Mouse (Mus musculus) heart, adult 2 months (tissue): ENCODE data around the gene Wwtr1. TPM values are rescaled to one million over a fixed set of nuclear protein-coding genes. Genes with fewer than 3 reads are reported as not detected.
A peak's percentile ranks its signal among the peaks of the same experiment; 100 is the strongest.

Experiments
- DNase-seq, 2 experiments: peaks; one replicate each; pipeline ENCODE4 v3.0.0; 2021
- H3K27ac ChIP-seq: fragments of 200-600 bp; 2 replicates; pipeline ENCODE4 v1.8.1; 2022
- H3K27me3 ChIP-seq: fragments of 200-500 bp; 2 replicates; pipeline ENCODE4 v1.6.1; 2012; ENCODE audit warnings: mild to moderate bottlenecking, low read length, inconsistent platforms, mixed read lengths; ENCODE audit not compliant: control insufficient read depth, insufficient read depth
- H3K36me3 ChIP-seq: fragments of 200-500 bp; 2 replicates; pipeline ENCODE4 v1.6.1; 2012; ENCODE audit warnings: low read length, inconsistent platforms; ENCODE audit not compliant: control insufficient read depth, insufficient read depth
- H3K4me1 ChIP-seq: fragments of 200-500 bp; 2 replicates; pipeline ENCODE4 v1.6.1; 2011; ENCODE audit warnings: low read length; ENCODE audit not compliant: control insufficient read depth, insufficient read depth
- H3K4me3 ChIP-seq: fragments of 200-600 bp; 2 replicates; pipeline ENCODE4 v1.8.1; 2022
- H3K79me2 ChIP-seq: fragments of 200-500 bp; replicated peaks from 2 replicates; pipeline ENCODE4 v1.6.1; 2012; ENCODE audit warnings: mild to moderate bottlenecking, inconsistent platforms, low read length, moderate library complexity, mixed read lengths; ENCODE audit not compliant: control insufficient read depth, insufficient read depth
- H3K9ac ChIP-seq: fragments of 200-500 bp; 2 replicates; pipeline ENCODE4 v1.6.1; 2012; ENCODE audit warnings: low read depth, mild to moderate bottlenecking, control low read depth, inconsistent platforms, low read length, mixed read lengths
- CTCF ChIP-seq: fragments of 200-600 bp; IDR thresholded peaks from 2 replicates; pipeline ENCODE4 v1.8.1; 2022; ENCODE audit warnings: antibody characterized with exemption, mild to moderate bottlenecking, moderate library complexity
- EP300 ChIP-seq: fragments of 200-500 bp; IDR thresholded peaks from 2 replicates; pipeline ENCODE4 v1.6.1; 2011; ENCODE audit warnings: low read depth, low read length, control low read depth; ENCODE audit not compliant: insufficient read depth
- POLR2A ChIP-seq: fragments of 200-500 bp; IDR thresholded peaks from 2 replicates; pipeline ENCODE4 v1.6.1; 2011; ENCODE audit warnings: mild to moderate bottlenecking, low read depth, low read length, control low read depth; ENCODE audit not compliant: insufficient read depth
- WGBS: fragments of 180-500 bp; shearing (Covaris S2); methylation state at CpG from one replicate; pipeline ENCODE4 v1.1.7; 2018; 5-methylcytosine and 5-hydroxymethylcytosine counted together
- intact Hi-C: fragments of 180-260 bp; cut with DNase I; formaldehyde crosslinking; loops from one replicate; pipeline ENCODE4 v1.15.1; 2025
- polyA plus RNA-seq: library from polyadenylated mRNA; depleted of rRNA; stranded (reverse); fragments of >200 nt; gene quantifications from 2 replicates; pipeline ENCODE4 v1.2.3, GENCODE M21; 2012
- total RNA-seq, 2 experiments: library from RNA; stranded (reverse); gene quantifications; 2 replicates each; pipeline ENCODE4 v1.2.3; 2021

The Wwtr1 gene
- total and polyA plus RNA-seq, 3 experiments = 28.2 to 49.1 (median 46.5) TPM

DNA sequence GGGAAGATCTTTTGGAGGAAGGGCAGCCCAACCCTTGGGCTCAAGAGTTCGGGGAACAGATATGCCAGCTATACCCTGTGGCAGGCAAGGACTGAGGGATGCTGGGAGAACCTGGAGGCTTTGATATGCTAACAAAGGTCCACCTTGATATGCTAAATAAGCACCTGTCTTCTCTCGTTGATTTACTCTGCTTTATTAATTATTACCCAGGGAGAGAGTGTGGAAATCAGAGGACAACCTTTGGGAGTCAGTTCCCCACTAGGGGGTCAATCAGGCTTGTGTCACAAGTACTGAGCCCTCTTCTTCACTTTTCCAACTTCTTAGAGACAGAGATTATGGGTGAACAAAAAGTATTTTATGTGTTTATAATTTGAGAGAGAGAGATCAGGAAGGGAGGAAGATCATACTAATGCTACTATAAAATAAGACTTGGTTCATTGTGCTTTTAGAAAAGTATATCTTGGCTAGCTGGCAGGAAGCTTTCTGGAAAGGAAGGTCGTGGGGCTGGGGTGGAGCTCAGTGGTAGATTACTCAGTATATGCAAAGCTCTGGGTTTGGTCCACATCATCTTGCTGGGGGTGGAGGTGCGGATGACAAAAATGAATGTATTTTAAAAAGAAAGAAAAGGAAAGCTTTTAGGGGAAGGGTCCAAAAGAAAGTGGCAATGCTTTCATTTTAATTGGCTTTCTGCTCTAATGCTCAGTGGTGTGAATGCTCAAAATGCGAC, 28.3 kb upstream of the Wwtr1 start:
- WGBS = 42% methylated on average over 5 of the region's 5 CpGs
- Histone ChIP-seq H3K79me2 (no peaks in the 10 kb centered on the region), H3K36me3 (peaks cover 11% of the 10 kb centered on the region), H3K9ac (no peak overlapping the region), H3K4me1 (peaks cover 6% of the 10 kb centered on the region), H3K27ac (peak overlapping the region; percentile 73), H3K27me3 (no peaks in the 10 kb centered on the region), H3K4me3 (no peak overlapping the region)
- TF ChIP-seq CTCF (0 out of 2 replicates have a peak, but pooled peaks have one; percentile 8), EP300 (no peak)
- DNase-seq = no peak
- intact Hi-C loops = loop anchor here (1.0 kb wide), 2 partner anchors 29 to 99 kb away; partner anchors contain the start of gene Wwtr1

GRCm38 (mm10) chr3:57602610-57603009, 26.9 kb upstream of the Wwtr1 start:
- Histone ChIP-seq H3K36me3 (peaks cover 11% of the 10 kb centered on the region), H3K79me2 (no peaks in the 10 kb centered on the region), H3K27ac (peak overlapping the region; percentile 76), H3K4me3 (no peak overlapping the region), H3K4me1 (peaks cover 6% of the 10 kb centered on the region), H3K9ac (no peak overlapping the region), H3K27me3 (no peaks in the 10 kb centered on the region)
- intact Hi-C loops = no loop called here
- DNase-seq = no peak
- 40% methylated on average over 4 of the region's 4 CpGs for WGBS
- TF ChIP-seq EP300 (no peak), POLR2A (no peak), CTCF (no peak)

DNA sequence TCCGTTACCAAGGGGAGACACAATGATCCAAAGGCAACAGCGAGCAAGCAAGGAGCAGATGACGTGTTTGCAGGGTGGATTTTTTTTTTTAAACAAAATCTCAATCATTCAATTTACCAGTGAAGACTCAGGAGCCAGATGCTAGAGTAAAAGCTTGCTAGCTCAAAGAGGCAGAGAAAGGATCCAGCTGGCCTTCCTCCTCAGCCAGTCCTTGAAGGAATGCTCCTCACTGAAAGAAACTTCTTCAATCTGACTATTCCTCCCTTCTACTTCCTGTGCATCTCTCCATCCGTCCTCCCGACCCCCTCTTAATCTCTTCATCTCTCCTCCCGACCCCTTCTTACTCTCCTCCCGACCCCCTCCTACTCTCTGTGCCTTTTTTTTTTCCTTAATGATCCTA, 20.9 kb upstream of the Wwtr1 start:
- intact Hi-C loops = no loop called here
- no peaks in the 10 kb centered on the region for H3K79me2 ChIP-seq
- DNase-seq = no peak
- H3K27me3 ChIP-seq = no peaks in the 10 kb centered on the region
- no peaks in the 10 kb centered on the region for H3K4me1 ChIP-seq
- no peak for TF ChIP-seq EP300
- TF ChIP-seq CTCF = no peak
- TF ChIP-seq POLR2A = no peak
- no peak overlapping the region for H3K27ac ChIP-seq
- H3K9ac ChIP-seq = no peak overlapping the region
- 54% methylated on average over 7 of the region's 7 CpGs for WGBS
- no peaks in the 10 kb centered on the region for H3K36me3 ChIP-seq
- H3K4me3 ChIP-seq = no peak overlapping the region

DNA sequence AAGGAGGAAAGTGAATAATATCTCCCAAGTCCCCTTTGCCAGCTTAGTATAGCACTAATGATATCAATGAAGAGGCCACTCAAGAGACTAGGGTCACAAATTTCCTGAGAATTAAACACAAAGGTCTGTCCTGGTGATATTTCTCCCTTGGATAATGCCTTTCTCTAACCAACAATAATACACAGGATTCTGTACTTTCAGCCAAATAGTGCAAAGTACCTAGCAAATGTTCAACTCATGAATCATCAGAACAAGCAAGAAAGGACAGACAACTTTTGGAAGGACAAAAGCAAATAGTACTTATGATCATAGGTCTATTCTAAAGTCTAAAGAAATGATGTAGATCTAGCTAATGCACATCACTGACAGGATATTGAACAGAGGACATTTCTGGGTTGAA, 19.8 kb upstream of the Wwtr1 start:
- H3K4me1 ChIP-seq = no peaks in the 10 kb centered on the region
- no peak for DNase-seq
- no peak overlapping the region for H3K9ac ChIP-seq
- H3K27me3 ChIP-seq = no peaks in the 10 kb centered on the region
- H3K36me3 ChIP-seq = no peaks in the 10 kb centered on the region
- no peak overlapping the region for H3K27ac ChIP-seq
- no peaks in the 10 kb centered on the region for H3K79me2 ChIP-seq
- no peak overlapping the region for H3K4me3 ChIP-seq
- intact Hi-C loops = no loop called here
- TF ChIP-seq CTCF = no peak
- TF ChIP-seq POLR2A = no peak
- no peak for TF ChIP-seq EP300

DNA sequence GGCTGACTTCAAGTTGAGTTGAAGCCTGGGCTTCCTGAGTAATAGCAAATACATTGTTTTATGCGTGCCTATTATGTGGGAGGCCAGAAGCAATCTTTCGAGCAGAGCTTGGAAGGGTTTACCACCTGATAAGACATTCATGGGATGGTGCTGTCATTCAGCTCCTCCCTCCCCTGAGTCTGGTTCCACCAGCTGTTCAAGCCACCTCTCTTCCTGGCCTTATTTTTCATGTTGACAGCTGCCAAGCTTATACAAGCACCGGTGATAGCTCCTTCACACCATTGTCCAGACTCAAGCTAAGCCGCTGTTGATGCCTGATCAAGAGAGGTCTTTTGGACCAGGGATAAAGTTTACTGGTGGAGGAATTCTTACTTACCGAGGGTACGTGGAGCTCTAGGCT, 10.3 kb upstream of the Wwtr1 start:
- Histone ChIP-seq H3K9ac (no peak overlapping the region), H3K4me3 (no peak overlapping the region), H3K27me3 (no peaks in the 10 kb centered on the region), H3K27ac (no peak overlapping the region), H3K36me3 (no peaks in the 10 kb centered on the region), H3K79me2 (no peaks in the 10 kb centered on the region), H3K4me1 (no peaks in the 10 kb centered on the region)
- no peak for DNase-seq
- intact Hi-C loops = no loop called here
- TF ChIP-seq POLR2A = no peak
- no peak for TF ChIP-seq CTCF
- TF ChIP-seq EP300 = no peak
- WGBS = 35% methylated on average over 6 of the region's 6 CpGs

DNA sequence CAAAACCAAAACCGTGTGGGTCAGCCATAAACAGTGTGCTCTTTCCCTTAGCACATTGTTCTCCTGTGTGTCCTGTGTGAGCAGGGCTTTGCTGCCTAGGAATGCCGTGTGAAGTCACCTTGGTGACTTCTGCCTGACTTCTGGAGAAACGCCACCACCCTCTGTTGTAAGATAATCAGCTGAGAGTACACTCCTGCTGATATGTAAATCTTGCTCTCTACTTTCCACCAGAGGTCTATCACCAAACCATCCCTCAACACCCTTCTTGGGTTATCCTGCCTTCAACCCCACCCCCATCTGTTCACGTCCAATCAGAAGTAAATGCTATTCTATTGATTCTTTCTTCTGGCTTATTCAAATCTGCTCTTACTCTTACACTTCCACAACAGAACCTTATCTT, 7.8 kb upstream of the Wwtr1 start:
- TF ChIP-seq CTCF (no peak), EP300 (no peak), POLR2A (no peak)
- WGBS = 30% methylated on average over 4 of the region's 4 CpGs
- H3K79me2 ChIP-seq = no peaks in the 10 kb centered on the region
- no peak overlapping the region for H3K4me3 ChIP-seq
- H3K36me3 ChIP-seq = no peaks in the 10 kb centered on the region
- no peak for DNase-seq
- no peaks in the 10 kb centered on the region for H3K4me1 ChIP-seq
- H3K27me3 ChIP-seq = no peaks in the 10 kb centered on the region
- no peak overlapping the region for H3K9ac ChIP-seq
- H3K27ac ChIP-seq = no peak overlapping the region
- intact Hi-C loops = no loop called here
